Mouse (Mus musculus) lung, adult 2 months (tissue): Measurements from ENCODE around the gene Dqx1.

Experiments used
- CTCF ChIP-seq: fragments of 200-500 bp; IDR thresholded peaks from 2 replicates; pipeline ENCODE4 v1.5.1; 2011; ENCODE audit warnings: mild to moderate bottlenecking, low read length, control low read depth; ENCODE audit not compliant: insufficient read depth
- POLR2A ChIP-seq: fragments of 200-500 bp; IDR thresholded peaks from 2 replicates; pipeline ENCODE4 v1.6.1; 2011; ENCODE audit warnings: low read depth, mild to moderate bottlenecking, control low read depth, low read length, borderline replicate concordance; ENCODE audit errors: extremely low read depth

GRCm38 (mm10) chr6:83071220-83071619, 13.6 kb downstream of the Dqx1 start:
- TF ChIP-seq POLR2A = no peak
- TF ChIP-seq CTCF = no peak
